Mouse (Mus musculus) erythroid progenitor cell, adult 5-6 weeks (primary cell): Measurements from ENCODE around the gene Eif4g3. TPM values are rescaled to one million over a fixed set of nuclear protein-coding genes. Genes with fewer than 3 reads are reported as not detected.
"Not testable (repeated sequence)": the region's sequence is repeated elsewhere in the genome, so short reads cannot be mapped to it uniquely, and the experiment has no call there.

Source experiments
- ATAC-seq: replicated peaks from 2 replicates; pipeline ENCODE4 v1.8.0; 2016; ENCODE audit warnings: moderate number of reproducible peaks, mild to moderate bottlenecking, moderate TSS enrichment, inconsistent platforms; ENCODE audit not compliant: poor library complexity, low FRiP score, severe bottlenecking
- total RNA-seq, 2 experiments: library from RNA; stranded (forward) in 1 of 2; stranded (reverse) in 1 of 2; fragments of 150-400 nt in 1 of 2; fragments of 186-747, 209-891 nt in 1 of 2; gene quantifications; 2 replicates each; pipeline versions ENCODE4 v1.2.3 to v1.2.4; 2015 to 2017; ENCODE audit warnings: low replicate concordance in 2 of 2

Gene Eif4g3
- total RNA-seq, 2 experiments from 2014 or later: 11.7 to 29.8 TPM

GRCm38 (mm10) chr4:138046371-138046770 is 53.5 kb downstream of the Eif4g3 start:
- ATAC-seq: no peak

- no peak for ATAC-seq
These were observed 56.7 kb downstream of the Eif4g3 start for GRCm38 (mm10) chr4:138049547-138049946.

- no peak for ATAC-seq
These were observed 58.7 kb downstream of the Eif4g3 start for GRCm38 (mm10) chr4:138051488-138051887.

GRCm38 (mm10) chr4:138056658-138057057 is 63.8 kb downstream of the Eif4g3 start:
- no peak for ATAC-seq

DNA sequence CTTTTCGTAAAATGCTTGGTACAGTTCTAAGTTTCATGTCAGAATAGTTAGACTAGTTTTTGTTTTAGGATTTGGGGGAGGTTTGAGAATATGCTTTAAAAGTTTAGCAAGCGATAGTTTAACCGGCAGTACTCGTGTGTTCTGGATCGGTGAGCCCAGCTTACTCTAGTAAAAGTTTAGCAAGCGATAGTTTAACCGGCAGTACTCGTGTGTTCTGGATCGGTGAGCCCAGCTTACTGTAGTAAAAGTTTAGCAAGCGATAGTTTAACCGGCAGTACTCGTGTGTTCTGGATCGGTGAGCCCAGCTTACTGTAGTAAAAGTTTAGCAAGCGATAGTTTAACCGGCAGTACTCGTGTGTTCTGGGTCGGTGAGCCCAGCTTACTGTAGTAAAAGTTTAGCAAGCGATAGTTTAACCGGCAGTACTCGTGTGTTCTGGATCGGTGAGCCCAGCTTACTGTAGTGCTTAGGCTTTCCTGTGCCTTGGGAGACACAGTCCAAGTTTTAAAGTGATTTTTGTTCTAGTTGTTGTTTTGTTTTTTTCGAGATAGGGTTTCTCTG is 64.5 kb downstream of the Eif4g3 start:
- not testable (repeated sequence) for ATAC-seq

DNA sequence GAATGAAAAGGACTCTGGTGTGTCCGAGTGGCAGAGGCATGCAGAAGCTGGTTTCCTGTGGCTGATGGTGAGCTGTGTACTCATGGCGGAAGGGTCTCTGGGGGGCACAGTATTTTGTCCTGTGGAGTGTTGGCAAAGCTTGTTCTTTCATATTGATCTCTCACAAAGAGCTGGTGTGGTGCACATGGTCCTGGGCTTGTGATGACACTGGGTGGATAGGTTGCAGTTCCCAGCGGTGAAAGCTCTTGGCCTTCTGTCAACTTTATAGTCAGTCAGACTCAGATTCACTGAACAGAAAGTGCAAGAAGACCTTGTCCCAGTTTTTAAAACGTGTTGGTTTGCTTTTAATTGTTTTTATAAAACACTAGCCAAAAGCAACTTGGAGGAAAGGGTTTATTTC is 68.3 kb downstream of the Eif4g3 start:
- no peak for ATAC-seq

GRCm38 (mm10) chr4:138063372-138064265 is 70.8 kb downstream of the Eif4g3 start:
- ATAC-seq: no peak

GRCm38 (mm10) chr4:138064882-138065592 is 72.2 kb downstream of the Eif4g3 start:
- ATAC-seq: peak; percentile 53; the same call in 1 of the 2 replicates

DNA sequence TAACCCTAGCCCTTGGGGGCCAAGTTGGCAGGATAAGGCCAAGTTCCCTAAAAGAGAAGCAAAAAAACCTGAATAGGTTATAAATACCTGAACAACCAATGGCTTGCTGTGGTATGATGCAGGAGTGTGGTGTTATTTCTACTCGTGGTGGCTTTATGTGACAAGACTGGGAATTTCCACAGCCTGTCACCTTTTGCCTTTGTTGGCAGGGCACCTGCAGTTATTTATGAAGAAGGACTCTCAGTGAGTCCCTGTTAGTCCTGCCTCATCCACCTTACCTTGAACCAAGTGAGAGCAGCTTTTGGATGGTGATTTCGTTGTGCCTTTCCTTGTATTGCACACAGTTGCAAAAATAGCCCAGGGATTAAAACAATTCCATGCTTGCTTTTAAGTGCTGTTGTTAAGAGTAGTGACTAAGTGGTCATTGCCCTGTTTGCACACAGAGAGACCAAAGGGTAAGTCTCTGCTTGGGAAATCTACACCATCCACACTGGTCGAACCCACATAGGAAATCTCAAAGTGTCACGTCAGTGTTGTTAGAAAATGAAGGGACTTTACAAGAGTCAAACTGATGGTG is 72.9 kb downstream of the Eif4g3 start:
- no peak for ATAC-seq

- ATAC-seq: no peak
These were observed 73.6 kb downstream of the Eif4g3 start for GRCm38 (mm10) chr4:138066421-138066820.

DNA sequence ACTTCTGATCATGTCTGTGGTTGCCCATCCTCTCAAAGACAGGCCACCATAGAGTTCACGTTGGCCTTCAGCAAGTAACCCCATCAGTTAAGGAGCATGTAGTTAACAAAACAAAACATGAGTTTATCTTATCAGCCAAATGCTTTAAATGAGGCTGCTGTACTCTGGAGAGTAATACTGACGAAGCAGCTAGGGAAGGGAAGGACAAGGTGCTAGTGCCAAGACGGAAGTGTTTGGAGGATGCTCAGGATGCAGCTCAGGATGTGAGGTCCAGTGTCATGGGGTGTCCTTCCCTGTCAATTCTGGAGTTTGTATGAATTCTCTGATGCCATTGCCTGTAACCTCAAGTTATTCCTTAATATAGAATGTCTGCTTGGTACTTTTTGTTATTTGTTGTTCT is 75.0 kb downstream of the Eif4g3 start:
- no peak for ATAC-seq

DNA sequence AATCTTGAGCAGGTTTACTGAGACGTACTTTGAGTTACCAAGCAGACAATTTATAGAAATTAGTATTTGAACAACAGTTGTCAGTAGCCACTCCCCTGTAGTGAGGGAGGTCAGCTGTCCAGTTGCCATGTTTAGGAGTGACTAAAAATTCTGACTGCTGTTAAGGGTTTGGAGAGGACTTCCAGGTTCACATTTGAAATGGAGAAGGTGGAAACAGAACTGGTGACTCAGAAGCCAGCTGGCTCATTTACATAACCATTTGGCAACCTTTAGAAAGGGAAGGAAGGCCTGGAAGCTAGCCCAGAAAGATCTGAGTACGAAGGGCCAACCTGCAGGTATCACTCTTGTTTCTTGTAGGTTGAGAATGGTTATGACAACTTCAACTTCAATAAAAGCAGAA is 75.8 kb downstream of the Eif4g3 start:
- no peak for ATAC-seq

DNA sequence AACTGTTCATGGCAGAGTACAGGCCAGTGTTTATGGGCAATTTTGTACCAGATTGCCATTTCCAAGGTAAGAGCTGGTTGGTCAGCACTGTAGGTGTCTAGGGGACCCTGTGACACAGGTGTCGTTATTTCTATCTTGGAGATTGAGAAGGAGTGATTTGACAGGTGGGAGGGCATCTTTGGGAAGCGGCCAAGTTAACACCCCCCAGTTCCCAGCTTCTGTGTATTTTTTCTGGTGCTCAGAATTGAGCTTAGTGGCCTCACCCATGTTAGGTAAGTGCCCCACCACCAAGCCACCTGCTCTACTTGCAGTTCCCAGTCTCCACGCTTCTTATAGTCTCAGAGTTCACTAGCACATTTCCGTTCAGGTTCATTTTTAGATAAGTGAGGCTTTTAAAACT is 76.5 kb downstream of the Eif4g3 start:
- no peak for ATAC-seq

DNA sequence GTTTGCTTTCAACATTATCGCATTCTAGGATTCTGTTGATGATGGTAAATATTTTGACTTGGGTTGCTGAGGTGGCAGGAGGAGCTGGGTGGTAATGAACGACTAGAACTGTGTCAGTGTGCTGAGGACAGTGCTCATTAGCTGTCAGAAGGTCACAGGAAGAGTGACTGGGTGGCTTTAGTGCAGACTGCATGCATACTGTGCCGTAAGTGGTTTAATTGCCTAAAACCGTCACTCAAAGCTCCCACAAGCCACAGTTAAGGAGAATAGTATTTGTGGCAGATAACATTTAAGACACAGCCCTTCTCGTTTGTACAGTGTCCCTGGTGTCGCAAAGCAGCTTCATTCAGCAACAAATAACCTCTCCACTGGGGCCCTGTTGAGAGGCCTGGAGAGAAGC is 78.7 kb downstream of the Eif4g3 start:
- ATAC-seq: no peak

DNA sequence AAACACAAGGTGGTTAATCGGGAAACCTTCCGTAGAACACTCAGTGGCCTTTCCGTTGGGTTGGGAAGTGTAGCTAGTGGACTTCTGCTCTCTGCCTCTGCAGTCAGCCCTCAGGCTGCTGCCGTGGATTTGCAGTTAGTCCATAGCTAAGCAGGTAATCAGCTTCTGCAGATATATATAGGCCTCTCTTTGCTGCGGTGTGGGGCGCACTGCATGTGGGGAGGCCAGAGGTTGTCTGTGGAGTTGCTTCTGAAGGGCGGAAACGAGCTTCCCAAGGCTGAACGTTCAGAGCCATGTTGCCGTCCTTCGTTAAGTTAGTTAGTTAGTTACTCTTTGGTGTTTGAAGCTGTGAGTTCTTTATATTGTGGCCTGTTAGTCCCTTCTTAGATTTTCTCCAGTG is 80.3 kb downstream of the Eif4g3 start:
- ATAC-seq: no peak

GRCm38 (mm10) chr4:138073531-138073930 is 80.7 kb downstream of the Eif4g3 start:
- no peak for ATAC-seq

GRCm38 (mm10) chr4:138074896-138075584 is 82.2 kb downstream of the Eif4g3 start:
- ATAC-seq: no peak

DNA sequence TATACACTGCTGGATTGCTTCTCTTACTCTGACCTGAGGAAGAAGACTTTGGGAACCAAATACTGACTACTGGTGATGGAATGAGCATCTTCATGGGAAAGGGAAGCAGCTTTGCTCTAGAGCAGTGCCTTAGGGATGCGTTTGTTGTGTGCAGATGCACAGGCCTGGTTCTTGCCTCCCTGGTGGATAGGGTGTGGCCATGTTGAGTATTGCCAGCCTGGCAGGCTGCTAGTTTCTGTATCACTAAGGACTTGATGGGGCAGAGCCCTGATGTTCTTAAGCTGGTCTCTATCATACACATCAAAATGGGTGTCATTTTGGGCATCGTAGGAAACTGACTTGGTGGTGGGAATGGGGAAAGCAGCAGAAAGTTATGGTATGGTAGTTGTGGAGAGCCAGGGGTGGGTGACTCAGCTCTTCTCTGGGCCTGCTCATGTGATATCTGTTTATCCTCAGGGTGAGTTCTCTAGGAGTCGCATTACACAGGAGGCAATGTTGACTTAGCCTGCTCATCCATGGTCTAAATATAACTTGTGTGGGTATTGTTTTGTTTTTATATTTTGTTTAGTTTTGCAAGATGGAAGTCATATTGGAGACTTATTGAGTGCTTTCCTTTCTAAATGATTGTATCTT is 85.0 kb downstream of the Eif4g3 start:
- peak; percentile 80 for ATAC-seq

- ATAC-seq: peak; percentile 55; the same call in 1 of the 2 replicates
These were observed 86.4 kb downstream of the Eif4g3 start for GRCm38 (mm10) chr4:138079234-138079633.
